Mouse (Mus musculus): ENCODE results near the gene Qdpr.

GRCm38 (mm10) chr5:45441745-45442144 is 8.3 kb downstream of the Qdpr start:
- no peak for TF ChIP-seq POLR2A (IDR thresholded peaks at IDR 0.05; ENCODE audit: insufficient read length, low read depth)
- no peak for TF ChIP-seq TCF12 (IDR thresholded peaks at IDR 0.05; ENCODE audit: insufficient read depth, poor library complexity, severe bottlenecking)
